Mouse (Mus musculus) embryonic fibroblast, embryonic 13.5 days (primary cell): ENCODE data around the gene Ifi202b.

Experiments used
- CTCF ChIP-seq: IDR thresholded peaks from 2 replicates; pipeline ENCODE4 v1.5.1; 2011; ENCODE audit warnings: mild to moderate bottlenecking, control low read depth, low read length, moderate library complexity, borderline replicate concordance; ENCODE audit not compliant: insufficient read depth
- POLR2A ChIP-seq: IDR thresholded peaks from 2 replicates; pipeline ENCODE4 v1.6.1; 2011; ENCODE audit warnings: low read depth, mild to moderate bottlenecking, control low read depth, low read length, moderate library complexity

DNA sequence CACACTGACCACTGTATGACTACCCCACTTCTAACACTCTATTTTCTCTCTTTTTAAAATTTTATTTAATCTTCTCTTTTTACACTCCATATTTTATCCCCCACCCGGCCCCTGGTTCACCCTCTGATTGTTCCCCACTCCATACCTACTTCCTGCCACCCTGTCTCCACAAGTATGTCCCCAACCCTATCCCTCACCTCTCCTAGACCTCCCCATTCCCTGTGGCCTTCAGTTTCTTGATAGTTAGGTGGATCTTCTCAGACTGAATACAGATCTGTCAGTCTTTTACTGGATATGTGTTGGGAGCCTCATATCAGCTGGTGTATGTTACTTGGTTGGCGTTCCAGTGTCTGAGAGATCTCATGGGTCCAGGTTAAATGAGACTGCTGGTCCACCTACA, 68.0 kb downstream of the Ifi202b start:
- no peak for TF ChIP-seq CTCF
- TF ChIP-seq POLR2A = no peak
